Comparison of ENCODE assay signal across 17 mouse cellular contexts in genomic region chr4:7247816-7248215, GRCm38 (mm10).
"Had no signal": no experiment of that assay in that cellular context is flagged by ENCODE, and none has a peak within 500 bp of the region (broad histone marks: within the 10 kb centered on the region; RNA-seq: fewer than 3 reads in every experiment).

No protein-coding gene starts in this region.

- H3K9me3 ChIP-seq: liver, embryonic 13.5 days; neural tube, embryonic 13.5 days; stomach, embryonic 15.5 days had no signal

- DNase-seq: kidney, adult 9 months; kidney, postnatal 25 days; layer of hippocampus, adult 9-11 months; layer of hippocampus, postnatal 36 days; liver, embryonic 13.5 days; lung, adult 2 months; lung, postnatal 14 days; lung, postnatal 4 days; midbrain, embryonic 14.5 days; right cerebral cortex, postnatal 25 days; spleen, adult 18-20 months; thymus, postnatal 25 days had no signal

- H3K36me3 ChIP-seq: liver, embryonic 13.5 days; neural tube, embryonic 13.5 days; stomach, embryonic 15.5 days had no signal

- H3K4me1 ChIP-seq: liver, embryonic 13.5 days; stomach, embryonic 15.5 days had no signal

- H3K27ac ChIP-seq: layer of hippocampus, adult 2 months; left cerebral cortex, adult 2 months; liver, embryonic 13.5 days; neural tube, embryonic 13.5 days; stomach, embryonic 15.5 days had no signal

- H3K4me3 ChIP-seq: layer of hippocampus, adult 2 months; left cerebral cortex, adult 2 months; liver, embryonic 13.5 days; neural tube, embryonic 13.5 days; stomach, embryonic 15.5 days had no signal

- H3K27me3 ChIP-seq: liver, embryonic 13.5 days; neural tube, embryonic 13.5 days; stomach, embryonic 15.5 days had no signal

- H3K9ac ChIP-seq: liver, embryonic 13.5 days; neural tube, embryonic 13.5 days; stomach, embryonic 15.5 days had no signal

- H3K4me2 ChIP-seq: liver, embryonic 13.5 days; midbrain, embryonic 11.5 days; neural tube, embryonic 13.5 days; stomach, embryonic 15.5 days had no signal
